Mouse (Mus musculus): ENCODE data around the gene Vps13c.

Vps13c gene

DNA sequence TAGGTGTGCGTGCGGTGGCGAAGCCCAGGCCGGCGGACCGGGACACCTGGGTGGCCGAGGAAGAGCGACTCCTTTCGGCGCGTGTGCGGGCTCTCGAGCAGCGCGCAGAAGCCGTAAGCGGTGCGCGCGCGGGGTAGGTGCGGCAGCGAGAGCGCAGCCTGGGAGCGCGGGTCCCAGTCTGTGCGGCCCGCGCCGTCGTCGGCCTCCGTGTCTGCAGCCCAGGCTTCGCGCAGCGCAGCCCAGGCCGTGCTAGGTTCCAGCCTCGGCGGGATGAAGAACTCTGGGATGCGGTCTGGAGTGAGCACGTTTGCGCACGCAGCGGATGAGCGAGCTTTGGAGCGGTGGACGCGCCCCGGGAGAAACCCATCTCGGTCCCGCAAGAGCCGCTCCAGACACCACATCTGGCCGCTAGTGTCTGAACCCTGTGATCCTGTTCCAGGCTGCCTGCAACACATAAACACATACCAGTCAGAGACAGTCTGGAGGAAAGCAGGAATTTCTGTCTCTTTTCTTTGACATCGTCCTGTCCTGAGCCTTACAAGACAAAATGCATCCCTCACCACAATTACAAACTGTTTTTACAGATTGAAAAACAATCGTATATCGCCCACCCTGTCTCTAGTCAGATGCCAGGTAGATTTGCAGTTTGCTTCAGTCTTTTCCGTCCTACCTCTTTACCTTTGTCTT lies 8.7 kb upstream of the Vps13c start:
- DNase-seq (ENCODE audit: low spot score in 2 of 2), result no peak

DNA sequence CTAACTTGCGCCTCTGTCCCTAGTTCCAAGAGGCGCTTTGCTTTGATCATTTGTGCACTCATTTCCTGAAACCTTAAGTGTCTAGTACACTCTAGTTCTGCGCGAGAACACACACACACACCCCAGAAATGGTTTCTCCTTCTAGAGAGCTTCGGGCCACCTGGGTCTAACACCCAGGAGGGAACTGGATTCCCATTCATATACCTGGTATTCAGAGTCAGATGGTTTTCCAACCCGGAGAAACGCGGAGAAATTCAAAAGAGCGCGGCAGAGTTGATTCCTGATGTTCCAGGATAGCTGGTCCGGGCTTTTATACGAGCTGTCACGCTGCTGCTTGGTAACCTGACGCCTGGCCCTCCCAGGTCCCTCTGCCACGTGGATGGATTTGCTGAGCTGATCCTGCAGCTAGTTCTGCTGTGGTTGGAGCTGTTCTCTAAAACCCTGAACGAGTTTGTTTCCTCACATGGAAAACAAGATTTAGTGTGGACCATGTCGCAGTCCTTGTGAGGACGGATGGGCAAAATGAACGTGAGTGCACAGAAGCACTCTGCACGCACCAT lies 8.1 kb upstream of the Vps13c start, which contains the start of gene C2cd4a:
Gene C2cd4a, minus strand, starts transcription at position 285 of the 560 bp plus-strand sequence.
- no peak for DNase-seq (ENCODE audit: low spot score in 2 of 2)

DNA sequence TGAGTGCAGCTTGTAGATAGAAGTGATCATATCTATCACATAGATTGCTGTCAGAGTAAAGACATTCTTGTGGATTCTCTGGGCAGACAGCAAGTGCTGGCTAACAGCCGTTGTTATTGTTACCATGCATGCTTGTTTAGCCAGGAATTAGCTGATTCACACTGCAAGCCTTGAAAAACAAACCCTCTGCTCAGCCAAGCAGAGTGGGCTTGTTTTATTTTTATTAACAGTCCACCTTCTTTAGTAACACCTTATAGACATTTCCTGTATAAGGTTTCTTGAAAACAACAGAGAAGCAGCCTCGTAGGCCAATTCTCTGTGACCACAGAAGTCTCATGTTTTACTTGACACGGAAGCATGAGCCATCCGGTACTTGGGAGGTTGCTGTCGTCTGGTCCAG lies 5.7 kb upstream of the Vps13c start:
- no peak for DNase-seq (ENCODE audit: low spot score in 2 of 2)

DNA sequence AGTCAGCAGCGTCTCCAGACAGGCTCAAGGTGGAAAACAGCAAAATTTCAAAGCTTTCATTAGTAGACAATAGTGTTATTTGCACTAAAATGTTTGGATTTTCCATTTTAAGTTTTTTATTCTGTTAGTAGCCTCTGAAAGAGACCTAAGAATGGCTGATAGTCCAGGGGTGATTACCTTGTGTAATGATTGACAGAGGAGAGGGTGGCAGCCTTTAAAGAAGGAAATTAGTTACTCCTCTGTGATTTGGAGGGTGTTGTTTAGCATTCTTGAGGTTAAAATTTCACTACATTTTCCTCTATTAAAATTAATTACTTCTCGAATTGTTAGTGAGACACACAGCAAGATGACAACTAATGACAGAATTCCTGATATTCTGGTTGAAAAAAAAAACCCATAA lies 2.9 kb upstream of the Vps13c start:
- no peak for DNase-seq (ENCODE audit: low spot score in 2 of 2)

DNA sequence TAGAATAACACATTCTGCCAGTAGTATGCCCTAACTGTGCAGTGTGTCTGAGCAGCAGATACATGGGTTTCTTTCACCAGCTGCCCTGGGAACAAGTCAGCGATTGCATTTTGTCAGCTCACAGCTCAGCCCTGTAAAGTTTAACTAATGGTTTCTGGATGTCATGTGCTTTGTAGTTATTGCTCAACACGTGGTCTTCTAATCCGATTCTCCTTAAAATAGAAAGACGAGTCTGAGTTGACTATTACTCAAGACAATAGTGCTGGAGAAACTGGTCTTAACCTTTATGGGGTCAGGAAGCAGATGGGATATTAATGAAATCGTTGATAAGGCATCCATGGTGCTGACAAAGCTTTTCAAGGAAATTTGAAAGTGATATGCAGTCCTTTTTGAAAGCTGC lies 2.6 kb downstream of the Vps13c start:
- no peak for DNase-seq (ENCODE audit: low spot score in 2 of 2)

DNA sequence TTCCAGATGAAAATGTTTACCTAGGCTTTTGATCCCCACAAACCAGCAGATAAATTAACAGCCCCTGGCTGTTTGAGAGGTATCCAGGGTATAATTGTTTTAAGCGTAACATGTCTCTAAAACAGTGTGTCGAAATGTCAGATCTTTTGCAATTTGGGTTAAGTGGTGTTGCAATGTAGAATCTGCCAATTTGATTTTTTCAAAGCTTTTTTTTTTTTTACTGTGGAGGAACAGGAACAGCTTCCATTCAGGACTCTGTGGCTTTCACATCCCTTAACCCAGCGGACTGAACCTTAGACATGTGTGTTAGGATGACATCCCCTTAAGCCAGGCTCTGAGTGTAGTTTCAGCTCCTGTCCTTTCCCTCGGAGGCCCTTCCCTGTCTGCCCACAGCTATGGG lies 4.8 kb downstream of the Vps13c start:
- no peak for DNase-seq (ENCODE audit: low spot score in 2 of 2)

DNA sequence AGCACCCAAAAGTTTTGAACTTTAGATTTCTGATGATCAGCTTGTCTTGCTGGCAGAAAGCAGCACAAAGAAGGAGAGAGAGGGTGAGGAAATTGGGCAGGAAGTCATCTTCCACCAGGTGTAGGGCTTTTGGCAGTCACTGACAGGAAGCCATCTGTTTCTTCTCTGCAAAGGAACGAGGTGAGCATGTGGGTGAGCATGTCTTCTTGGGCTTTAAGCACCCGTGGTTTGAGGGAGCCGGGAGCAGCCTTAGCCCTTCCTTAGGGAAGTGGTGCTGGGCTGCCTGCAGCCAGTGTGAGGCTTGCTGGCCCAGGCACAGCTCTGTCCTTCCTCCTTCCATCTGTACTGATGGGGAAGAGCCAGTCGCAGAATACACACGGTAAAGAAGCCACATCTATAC lies 5.5 kb downstream of the Vps13c start:
- DNase-seq (ENCODE audit: low spot score in 2 of 2), result peak; percentile 48 to 60

DNA sequence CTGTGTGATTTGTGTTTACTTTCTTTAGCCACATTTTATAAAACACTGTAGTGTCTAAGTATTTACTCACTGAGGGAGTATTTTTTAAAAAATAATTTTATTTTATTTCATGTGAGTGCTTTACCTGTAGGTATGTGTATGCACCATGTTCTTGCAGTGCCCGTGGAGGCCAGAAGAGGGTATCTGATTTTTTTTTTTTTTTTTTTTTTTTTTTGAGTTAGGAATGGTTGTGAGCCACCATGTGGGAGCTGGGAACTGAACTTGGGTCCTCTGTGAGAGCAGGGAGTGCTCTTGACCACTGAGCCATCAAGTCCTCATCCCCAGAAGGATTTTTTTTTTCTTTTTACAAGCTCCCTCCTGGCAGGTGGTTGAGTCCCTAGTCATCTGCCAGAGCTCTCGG lies 5.9 kb downstream of the Vps13c start:
- DNase-seq (ENCODE audit: low spot score in 2 of 2), result no peak

DNA sequence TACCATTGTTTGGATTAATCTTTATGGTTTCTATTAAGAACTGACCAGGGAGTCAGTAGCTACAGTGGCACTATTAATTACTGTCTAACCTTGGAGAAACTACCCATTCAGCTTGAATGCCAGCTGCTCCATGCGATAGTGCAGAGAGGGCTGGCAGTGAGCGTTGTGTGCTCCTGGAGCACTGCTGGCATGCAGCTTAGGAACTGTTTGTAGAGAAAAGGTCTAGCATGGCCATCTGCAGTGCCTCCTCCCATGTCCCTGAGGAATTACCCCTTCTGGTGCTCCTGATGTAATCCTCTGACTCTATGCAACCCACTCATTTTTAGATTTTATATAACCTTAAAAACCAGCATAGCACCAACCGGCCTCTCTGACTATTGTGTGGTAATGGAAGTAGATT lies 7.4 kb downstream of the Vps13c start:
- DNase-seq (ENCODE audit: low spot score in 2 of 2), result no peak

DNA sequence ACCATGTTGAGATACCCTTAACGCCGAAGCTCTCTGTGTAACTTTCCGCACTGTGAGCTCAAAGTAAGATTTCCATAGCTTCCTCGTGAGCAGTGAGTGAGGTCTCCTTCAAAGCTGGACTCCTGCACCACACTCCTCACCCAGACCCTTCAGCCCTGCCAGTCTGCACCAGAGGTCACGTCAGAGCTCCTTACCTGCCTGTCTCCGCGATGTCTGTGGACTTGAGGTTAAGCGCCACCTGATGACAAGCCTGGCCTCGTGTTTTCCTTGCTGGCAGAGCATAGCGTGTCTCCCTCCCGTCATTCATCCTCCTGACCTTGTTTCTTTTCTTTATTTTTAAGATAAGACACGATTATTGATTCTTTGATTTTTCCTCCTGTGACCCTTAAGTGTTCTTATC lies 9.2 kb downstream of the Vps13c start:
- no peak for DNase-seq (ENCODE audit: low spot score in 2 of 2)

DNA sequence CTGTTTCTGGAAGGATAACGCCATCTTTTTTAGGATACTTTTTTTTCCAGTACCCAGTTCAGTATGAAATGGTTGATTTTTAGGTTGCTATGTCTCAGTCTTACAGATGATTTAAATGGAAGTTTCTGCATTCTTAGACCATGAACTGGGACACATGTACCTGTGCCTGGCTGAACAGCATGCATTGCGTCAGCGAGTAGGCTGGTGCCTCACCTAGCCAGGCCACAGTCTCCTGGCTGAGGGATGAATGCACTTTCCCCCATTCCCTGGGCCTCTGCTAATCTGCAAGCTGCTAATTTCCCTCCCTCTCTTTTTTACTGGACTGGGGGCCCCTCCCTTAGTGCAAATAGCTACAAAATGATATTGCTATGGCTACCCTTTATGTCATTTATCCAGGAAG lies 9.7 kb downstream of the Vps13c start:
- no peak for DNase-seq (ENCODE audit: low spot score in 2 of 2)

DNA sequence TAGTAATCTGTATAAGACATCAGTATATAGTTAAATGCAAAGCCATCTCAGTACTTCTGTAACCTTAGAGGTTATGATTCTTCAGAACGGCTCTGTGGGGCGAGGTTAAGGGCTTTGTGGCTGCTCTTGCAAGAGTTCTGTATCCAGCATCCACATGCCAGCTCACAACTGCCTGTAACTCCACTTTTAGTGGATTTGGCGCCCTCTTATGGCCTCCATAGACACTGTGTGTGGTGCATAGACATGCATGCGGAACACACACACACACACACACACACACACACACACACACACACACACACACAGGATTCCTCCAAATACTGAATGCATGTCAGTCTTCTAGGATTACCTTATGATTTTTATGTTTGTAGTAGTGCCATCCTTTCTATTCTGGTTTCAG lies 11.0 kb downstream of the Vps13c start:
- peak in 1 of 2 experiments; percentile 26 for DNase-seq (ENCODE audit: low spot score in 2 of 2)

DNA sequence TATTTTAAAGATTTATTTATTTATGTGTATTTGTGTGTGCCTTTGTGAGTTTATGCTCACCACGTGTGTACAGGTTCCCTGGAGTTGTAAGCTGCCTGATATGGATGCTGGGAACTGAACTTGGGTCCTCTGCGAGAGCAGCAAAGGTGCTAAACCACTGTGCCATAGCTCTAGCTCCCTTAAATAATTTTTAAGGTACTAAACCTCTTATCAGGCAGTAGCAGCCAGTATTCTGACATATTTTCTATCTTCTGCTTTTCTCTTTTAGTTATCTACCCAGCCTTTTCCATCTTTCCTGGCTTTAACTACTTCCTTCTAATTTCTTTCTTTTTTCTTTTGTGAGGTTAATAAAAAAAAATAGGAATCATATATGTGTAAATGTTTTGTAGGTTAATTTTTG lies 20.1 kb downstream of the Vps13c start:
- DNase-seq (ENCODE audit: low spot score in 2 of 2), result no peak

DNA sequence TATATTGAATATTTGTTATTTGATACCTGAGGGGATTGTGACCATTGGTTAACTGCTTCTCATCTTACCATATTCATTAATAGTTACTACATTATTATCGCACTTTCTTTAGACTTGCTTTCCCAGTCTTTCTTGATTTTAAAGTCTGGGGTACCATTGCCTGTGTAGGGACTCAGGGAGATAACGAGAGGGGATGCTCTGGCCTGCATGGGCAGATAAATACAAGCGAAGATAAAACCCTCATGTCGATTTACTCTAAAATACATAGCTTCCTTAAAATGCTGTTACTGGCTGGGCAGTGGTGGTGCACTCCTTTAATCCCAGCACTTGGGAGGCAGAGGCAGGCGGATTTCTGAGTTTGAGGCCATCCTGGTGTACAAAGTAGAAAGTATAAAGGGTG lies 23.1 kb downstream of the Vps13c start:
- DNase-seq (ENCODE audit: low spot score in 2 of 2), result no peak

DNA sequence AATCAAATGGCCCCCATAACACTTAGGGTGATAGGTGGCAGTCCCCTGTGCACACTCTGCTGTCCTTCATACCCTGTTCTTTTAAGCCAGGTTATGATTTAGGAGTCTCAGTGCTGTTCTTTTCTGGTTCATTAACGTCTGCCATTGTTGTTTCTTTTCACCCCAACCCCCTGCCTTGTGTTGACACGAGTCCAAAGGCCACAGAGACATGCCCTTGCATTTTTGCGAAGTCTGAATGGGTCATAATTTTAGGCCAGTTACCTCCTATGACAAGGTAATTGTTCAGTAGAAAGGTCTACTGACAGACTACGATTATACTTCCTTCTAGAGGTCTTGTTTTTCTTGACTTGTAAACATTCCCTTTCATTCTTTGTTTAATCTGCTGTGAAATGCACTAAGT lies 23.8 kb downstream of the Vps13c start:
- DNase-seq (ENCODE audit: low spot score in 2 of 2), result no peak

DNA sequence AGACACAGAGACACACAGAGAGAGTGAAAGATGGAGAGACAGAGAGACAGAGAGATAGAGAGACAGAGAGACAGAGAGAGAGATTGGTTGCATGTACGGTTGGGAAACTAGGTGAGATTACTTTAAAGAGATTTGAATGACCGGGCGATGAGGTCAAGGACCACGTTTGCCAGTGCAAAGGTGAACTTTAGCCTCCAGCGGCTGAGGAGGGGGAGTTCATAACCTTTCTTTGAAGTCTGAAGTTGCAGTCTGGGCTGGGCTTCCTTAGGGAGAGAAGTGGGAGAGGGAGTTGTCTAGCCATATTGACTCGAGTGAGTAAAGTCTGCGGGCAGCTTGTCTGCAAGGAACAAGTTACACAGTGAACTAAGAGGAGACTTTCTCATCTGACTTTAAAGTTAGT lies 25.2 kb downstream of the Vps13c start:
- DNase-seq (ENCODE audit: low spot score in 2 of 2), result no peak

DNA sequence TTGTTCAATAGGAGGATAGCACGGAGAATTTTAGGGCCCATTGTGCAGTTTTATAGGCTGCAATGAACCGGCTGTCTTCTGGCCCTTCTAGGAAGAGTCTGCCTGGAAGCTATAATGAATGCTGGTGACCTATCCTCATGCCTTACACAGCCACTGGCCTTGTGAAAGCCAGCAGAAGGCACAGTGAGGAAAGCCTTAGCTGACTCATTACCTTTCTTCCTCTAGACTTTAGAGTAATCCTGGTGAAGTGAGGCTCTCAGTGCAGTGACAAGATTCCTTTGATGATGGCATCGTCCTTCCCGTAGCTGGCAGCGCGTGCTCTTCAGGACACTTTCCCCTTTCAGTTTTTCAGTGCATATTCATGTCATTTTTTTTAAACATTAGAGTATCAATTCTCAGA lies 27.2 kb downstream of the Vps13c start:
- no peak for DNase-seq (ENCODE audit: low spot score in 2 of 2)

DNA sequence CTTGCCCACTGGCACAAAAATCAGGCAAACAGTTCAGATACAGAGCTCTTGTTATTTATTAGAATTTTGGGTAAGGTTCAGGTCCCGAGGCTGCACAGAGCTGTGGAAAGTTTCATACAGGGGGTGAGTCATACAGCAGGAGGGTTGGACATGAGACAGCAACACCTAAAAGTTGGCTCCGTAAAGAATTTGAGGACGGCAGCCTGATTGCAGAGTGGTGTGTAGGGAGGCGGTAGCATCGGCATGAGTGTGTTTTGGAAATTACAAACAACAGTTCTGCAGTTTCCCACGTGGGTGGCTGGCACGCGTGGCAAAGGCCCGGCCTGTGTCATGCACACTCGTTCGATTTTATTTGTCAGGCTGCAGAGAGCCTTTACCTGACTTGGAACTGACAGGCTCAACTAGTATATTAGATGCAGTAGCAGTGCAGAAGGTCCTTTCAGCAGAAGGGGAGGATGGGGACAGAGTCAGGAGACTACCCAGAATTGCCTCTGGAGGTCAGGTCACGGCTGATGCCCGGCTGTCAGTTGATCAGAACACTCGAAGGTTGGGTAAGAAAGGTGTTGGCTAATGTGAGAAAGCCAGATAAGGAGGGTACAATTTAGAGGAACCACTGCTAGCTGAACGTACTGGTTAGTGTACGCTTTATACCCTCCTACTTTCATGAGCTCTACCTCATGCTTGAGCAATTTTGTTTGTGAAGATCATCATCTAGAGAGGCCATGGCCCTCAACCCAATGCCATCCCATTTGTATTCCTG lies 29.7 kb downstream of the Vps13c start:
- DNase-seq (ENCODE audit: low spot score in 2 of 2), result no peak

DNA sequence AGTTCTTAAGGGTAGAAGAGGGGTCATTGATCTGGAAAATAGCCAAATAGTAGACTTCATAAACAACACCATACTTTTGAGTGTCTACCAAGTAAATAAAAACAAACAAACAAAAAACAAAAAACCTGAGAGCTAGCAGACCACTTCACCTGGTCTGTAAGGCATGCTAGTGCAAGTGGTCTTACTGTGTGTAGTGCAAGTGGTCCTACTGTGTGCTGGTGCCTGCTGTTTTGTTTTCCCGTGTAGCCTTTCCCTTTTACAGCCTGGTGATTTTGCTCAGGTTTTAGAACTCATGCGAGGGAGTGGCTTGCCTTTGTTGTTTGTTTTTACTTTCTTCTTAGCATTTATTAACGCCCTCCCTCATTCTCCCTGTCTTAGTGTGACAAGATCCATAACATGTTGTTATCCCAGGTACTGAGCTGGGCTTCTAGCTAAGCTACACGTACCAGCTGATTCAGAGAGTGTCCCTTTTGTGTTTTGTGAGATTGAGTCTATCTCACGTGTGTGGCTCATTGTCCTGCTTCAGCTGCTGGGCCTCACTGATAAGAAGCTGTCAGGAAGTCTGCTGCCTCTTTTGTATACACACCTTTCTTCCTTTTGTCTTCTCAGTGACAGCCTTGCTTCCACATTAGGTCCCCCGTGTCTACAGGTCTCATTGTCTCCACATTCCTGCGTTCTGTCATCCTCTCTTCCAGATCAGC lies 34.5 kb downstream of the Vps13c start:
- DNase-seq (ENCODE audit: low spot score in 2 of 2), result no peak

DNA sequence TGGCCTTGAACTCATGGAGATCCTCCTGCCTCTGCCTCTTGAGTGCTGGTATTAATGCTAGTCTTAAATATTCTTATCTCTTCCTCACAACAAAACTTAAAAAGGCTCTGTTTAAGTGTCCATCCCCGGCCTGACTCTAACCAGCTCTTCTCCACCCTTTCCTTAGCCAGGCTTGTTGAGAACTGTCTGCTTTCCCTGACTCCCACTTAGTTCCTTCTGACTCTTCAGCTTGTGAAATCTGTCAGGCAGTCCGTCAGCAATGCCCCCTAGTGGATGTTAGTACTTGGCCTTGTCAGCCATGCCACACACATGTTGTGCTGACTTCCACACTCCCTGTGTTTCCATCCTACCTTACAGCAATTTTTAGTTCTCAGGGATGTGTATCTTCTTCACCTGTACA lies 35.1 kb downstream of the Vps13c start:
- DNase-seq (ENCODE audit: low spot score in 2 of 2), result peak in 1 of 2 experiments; percentile 44

DNA sequence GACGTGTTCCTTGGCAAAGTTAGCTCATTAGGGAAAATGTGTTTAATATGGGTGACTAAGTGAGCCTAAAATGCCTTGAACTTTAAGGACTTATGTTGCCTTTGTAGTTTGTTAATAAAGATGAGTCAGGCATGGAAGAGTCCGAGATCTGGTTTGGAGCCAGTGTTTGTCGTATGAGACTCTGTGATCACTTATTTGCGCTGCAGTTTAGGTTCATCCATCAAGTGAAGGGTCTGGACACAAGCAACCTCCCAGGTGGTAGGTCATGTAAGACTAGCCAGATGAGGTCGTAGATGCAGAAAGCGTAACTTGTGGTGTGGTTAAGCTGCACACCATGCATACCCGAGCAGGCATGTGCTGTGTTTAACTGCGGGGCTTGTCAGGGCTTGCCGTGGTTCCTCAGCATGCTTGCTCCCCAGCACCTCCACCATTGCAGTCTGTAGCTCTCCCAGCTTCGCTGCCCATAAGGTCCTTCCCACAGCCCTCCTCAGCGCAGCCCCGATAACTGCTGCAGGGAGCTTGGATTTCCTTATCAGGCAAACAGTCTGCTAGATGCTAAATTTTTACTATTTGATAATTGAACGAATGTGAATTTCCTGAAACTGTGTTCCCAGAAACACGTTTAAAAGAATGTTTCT lies 37.0 kb downstream of the Vps13c start:
- no peak for DNase-seq (ENCODE audit: low spot score in 2 of 2)

DNA sequence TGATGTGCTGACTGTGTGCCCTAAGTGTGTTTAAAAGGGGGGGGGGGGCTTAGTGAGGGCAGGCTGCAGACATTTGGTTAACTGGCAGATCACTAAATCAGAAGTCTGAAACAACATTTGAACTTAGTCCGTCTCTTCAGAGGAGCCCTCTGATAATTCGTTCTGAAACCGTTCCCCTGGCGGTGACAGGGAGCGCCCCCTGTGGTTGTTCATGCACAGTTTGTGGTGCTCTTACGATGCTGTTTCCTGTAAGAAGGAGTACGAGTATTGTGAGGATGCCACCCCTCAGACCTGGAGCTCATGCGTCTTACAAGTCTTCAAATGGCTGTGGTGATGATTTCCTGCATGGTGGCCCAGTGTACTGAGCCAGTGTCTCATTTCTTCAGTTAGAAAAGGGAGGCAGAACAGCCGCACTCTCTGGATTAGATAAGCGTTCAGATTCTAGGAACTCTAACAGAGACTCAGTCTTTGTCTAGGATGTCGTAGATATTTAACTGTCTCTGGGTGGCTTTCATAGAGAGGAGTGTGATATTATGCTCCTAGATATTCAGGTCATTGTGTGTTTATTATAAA lies 38.1 kb downstream of the Vps13c start:
- no peak for DNase-seq (ENCODE audit: low spot score in 2 of 2)
